Mouse (Mus musculus) hindbrain, embryonic 14.5 days (tissue): ENCODE data around the gene Eml2. TPM values are rescaled to one million over a fixed set of nuclear protein-coding genes. Genes with fewer than 3 reads are reported as not detected.

Source experiments
- ATAC-seq: fragments of 200-750 bp; cut with Nextera tagmentation; 2 replicates; pipeline ENCODE4 v1.8.0; 2017; ENCODE audit warnings: moderate number of reproducible peaks, mild to moderate bottlenecking, moderate TSS enrichment, moderate library complexity; ENCODE audit not compliant: low FRiP score
- DNase-seq: peaks from one replicate; pipeline ENCODE4 v3.0.0-alpha.2; 2015; ENCODE audit warnings: low spot score
- H3K27ac ChIP-seq: fragments of 300-500 bp; sonication (generic); 2 replicates; pipeline ENCODE4 v1.5.1; 2014; ENCODE audit warnings: mild to moderate bottlenecking, moderate library complexity
- H3K27me3 ChIP-seq: fragments of 300-500 bp; sonication (generic); 2 replicates; pipeline ENCODE4 v1.6.1; 2014; ENCODE audit warnings: mild to moderate bottlenecking, low read length, mixed read lengths; ENCODE audit not compliant: control insufficient read depth, insufficient read depth
- H3K36me3 ChIP-seq: fragments of 300-500 bp; sonication (generic); replicated peaks from 2 replicates; pipeline ENCODE4 v1.6.1; 2014; ENCODE audit not compliant: control insufficient read depth, insufficient read depth
- H3K4me1 ChIP-seq: fragments of 300-500 bp; sonication (generic); replicated peaks from 2 replicates; pipeline ENCODE4 v1.6.1; 2014; ENCODE audit warnings: antibody characterized with exemption, low read length, mixed read lengths; ENCODE audit not compliant: control insufficient read depth, insufficient read depth
- H3K4me2 ChIP-seq: fragments of 300-500 bp; sonication (generic); replicated peaks from 2 replicates; pipeline ENCODE4 v1.6.1; 2014; ENCODE audit warnings: mild to moderate bottlenecking, moderate library complexity
- H3K4me3 ChIP-seq: fragments of 300-500 bp; sonication (generic); replicated peaks from 2 replicates; pipeline ENCODE4 v1.5.1; 2014; ENCODE audit warnings: mild to moderate bottlenecking, low read length
- H3K9ac ChIP-seq: fragments of 300-500 bp; sonication (generic); 2 replicates; pipeline ENCODE4 v1.6.1; 2014
- H3K9me3 ChIP-seq: fragments of 300-500 bp; sonication (generic); 2 replicates; pipeline ENCODE4 v1.6.1; 2016; ENCODE audit warnings: low read length; ENCODE audit not compliant: control insufficient read depth
- WGBS: fragments of 180-500 bp; shearing (Covaris S2); extraction: QIAGEN DNeasy Blood & Tissue Kit; methylation state at CpG from one replicate; pipeline ENCODE4 v1.1.7; 2014; 5-methylcytosine and 5-hydroxymethylcytosine counted together
- polyA plus RNA-seq: library from polyadenylated mRNA; unstranded; fragments of >200 nt; fragmentation: Nextera tagmentation; extraction: Ambion mirVana; gene quantifications from 2 replicates; pipeline ENCODE4 v1.2.1, GENCODE M21; 2014

Gene Eml2
- polyA plus RNA-seq, 1 experiment from 2014 or later = 3.6 TPM

DNA sequence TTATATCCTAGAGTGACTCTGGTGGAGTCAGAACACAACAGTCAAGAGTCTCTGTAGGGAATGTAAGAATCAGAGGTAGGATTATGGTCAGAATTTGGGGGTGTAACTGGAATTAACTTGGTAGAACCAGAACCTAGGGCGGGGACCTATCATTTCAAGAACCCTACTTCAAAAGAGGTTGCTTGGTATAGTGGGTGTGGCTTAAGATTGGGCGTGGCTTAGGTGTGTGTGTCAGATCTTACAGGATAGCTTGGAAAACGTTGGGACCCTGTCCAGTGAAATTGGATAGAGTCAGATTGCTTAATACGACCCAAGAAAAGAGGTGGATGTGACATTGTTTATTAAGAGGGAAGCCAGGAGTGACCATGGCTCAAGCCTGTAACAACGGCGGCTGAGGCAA lies 3.7 kb downstream of the Eml2 start:
- Histone ChIP-seq H3K27me3 (peaks cover 29% of the 10 kb centered on the region), H3K36me3 (peaks cover 33% of the 10 kb centered on the region), H3K4me2 (peak overlapping the region; percentile 84; the same call in 1 of the 2 replicates), H3K27ac (no peak overlapping the region), H3K4me3 (no peak overlapping the region), H3K9ac (peak overlapping the region; percentile 40; the same call in 1 of the 2 replicates), H3K4me1 (peaks cover 39% of the 10 kb centered on the region), H3K9me3 (0 out of 2 replicates have a peak, but pooled peaks cover 4% of the 10 kb centered on the region)
- DNase-seq (no peak), ATAC-seq (no peak)
- 39% methylated on average over 6 of the region's 6 CpGs for WGBS

DNA sequence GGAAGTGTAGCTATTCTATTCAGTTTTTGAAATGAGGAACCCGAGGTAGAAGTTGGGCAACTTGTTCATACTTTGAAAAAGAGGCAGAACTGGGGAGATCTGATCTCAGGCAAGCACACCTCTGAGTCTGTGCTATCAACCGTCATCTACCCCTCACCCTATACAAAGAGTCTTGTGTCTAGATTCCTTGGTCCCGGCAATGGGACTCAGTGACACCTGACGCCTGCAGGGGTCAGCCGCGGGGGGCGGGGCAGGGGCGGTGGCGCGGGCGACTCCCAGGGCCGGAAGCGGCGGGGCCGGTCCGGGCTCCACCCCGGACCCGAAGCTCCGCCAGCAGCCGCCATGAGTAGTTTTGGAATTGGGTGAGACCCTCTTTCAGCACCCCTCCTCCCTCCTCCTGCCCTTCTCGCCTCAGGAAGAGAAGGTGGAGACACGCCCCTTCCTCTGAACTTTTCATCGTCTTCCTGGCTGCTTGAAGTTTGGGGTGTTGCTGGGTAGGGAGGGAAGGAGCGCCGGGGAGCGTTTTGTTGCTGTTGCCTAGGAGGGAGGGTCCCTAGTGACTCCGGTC lies 4.7 kb downstream of the Eml2 start:
- Histone ChIP-seq H3K9ac (peak overlapping the region; percentile 29; the same call in 1 of the 2 replicates), H3K4me1 (peaks cover 37% of the 10 kb centered on the region), H3K9me3 (0 out of 2 replicates have a peak, but pooled peaks cover 4% of the 10 kb centered on the region), H3K36me3 (peaks cover 41% of the 10 kb centered on the region), H3K27me3 (peaks cover 29% of the 10 kb centered on the region), H3K4me3 (peak overlapping the region; percentile 22), H3K27ac (no peak overlapping the region), H3K4me2 (peak overlapping the region; percentile 41)
- 4% methylated on average over 27 of the region's 27 CpGs for WGBS
- DNase-seq = no peak
- no peak for ATAC-seq

DNA sequence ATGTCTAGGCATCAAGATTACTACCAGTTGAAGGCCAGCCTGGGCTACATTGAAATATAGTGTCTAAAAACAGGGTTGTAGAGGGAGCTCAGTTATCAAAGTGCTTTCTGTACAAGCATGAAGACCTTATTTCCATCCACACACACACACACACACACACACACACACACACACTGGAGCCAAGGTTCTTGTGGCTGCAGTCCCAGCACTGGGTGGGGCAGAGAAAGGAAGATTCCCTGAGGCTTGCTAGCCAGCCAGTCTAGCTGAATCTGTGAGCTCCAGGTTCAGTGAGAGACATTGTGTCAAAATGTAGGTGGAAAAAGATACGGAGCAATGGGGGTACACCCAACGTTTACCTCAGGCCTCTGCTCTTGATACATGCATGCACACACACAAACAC lies 8.0 kb downstream of the Eml2 start:
- H3K9me3 ChIP-seq = no peaks in the 10 kb centered on the region
- no peak overlapping the region for H3K9ac ChIP-seq
- peaks cover 65% of the 10 kb centered on the region for H3K36me3 ChIP-seq
- H3K4me2 ChIP-seq = no peak overlapping the region
- H3K4me3 ChIP-seq = no peak overlapping the region
- DNase-seq (no peak), ATAC-seq (no peak)
- H3K27me3 ChIP-seq = peaks cover 13% of the 10 kb centered on the region
- peak overlapping the region; percentile 67 for H3K27ac ChIP-seq
- H3K4me1 ChIP-seq = peaks cover 14% of the 10 kb centered on the region
- 65% methylated on average over 2 of the region's 2 CpGs for WGBS

DNA sequence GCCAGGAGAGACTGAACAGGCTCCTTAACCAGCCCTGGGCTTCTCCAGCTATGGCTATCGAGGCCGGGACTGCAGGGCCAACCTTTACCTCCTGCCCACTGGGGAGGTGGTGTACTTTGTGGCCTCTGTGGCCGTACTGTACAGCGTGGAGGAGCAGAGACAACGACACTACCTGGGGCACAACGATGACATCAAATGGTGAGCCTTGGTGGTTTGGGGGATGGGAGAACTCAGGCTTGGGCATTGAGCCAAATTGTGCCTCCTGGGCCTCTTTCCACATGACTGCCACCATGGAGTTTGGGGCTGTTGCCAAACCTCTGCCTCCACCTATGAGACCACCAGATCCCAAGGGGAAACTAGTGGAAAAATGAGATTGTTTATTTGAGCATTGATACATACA lies 8.5 kb downstream of the Eml2 start:
- peak overlapping the region; percentile 67 for H3K27ac ChIP-seq
- peak; percentile 58 for DNase-seq
- peaks cover 14% of the 10 kb centered on the region for H3K4me1 ChIP-seq
- no peak overlapping the region for H3K4me2 ChIP-seq
- no peak overlapping the region for H3K9ac ChIP-seq
- WGBS = 46% methylated on average over 6 of the region's 6 CpGs
- peaks cover 8% of the 10 kb centered on the region for H3K27me3 ChIP-seq
- ATAC-seq = peak; percentile 13; the same call in 1 of the 2 replicates
- H3K9me3 ChIP-seq = no peaks in the 10 kb centered on the region
- H3K4me3 ChIP-seq = no peak overlapping the region
- H3K36me3 ChIP-seq = peaks cover 64% of the 10 kb centered on the region

DNA sequence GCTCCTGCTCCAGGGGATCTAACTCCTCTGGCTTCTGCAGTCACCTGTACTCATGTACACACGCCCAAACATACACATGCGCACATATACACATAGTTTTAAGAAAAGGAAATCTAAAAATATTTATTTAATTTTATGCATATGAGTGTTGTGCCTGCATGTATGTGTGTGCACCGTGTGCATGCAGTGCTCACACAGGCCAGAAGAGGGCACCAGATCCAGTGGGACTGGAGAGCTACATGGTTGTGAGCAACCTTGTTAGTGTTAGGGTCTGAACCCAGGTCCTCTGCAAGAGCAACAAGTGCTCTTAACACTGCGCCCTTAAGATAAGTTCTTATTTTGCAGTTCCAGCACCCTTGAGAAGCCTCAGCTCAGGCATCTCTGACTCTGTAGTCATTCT lies 18.5 kb downstream of the Eml2 start:
- no peak for DNase-seq
- ATAC-seq = no peak
- no peak overlapping the region for H3K4me2 ChIP-seq
- H3K4me1 ChIP-seq = no peaks in the 10 kb centered on the region
- no peak overlapping the region for H3K27ac ChIP-seq
- no peaks in the 10 kb centered on the region for H3K27me3 ChIP-seq
- H3K36me3 ChIP-seq = peaks cover 83% of the 10 kb centered on the region
- no peaks in the 10 kb centered on the region for H3K9me3 ChIP-seq
- 97% methylated on average over 4 of the region's 4 CpGs for WGBS
- no peak overlapping the region for H3K9ac ChIP-seq
- no peak overlapping the region for H3K4me3 ChIP-seq

DNA sequence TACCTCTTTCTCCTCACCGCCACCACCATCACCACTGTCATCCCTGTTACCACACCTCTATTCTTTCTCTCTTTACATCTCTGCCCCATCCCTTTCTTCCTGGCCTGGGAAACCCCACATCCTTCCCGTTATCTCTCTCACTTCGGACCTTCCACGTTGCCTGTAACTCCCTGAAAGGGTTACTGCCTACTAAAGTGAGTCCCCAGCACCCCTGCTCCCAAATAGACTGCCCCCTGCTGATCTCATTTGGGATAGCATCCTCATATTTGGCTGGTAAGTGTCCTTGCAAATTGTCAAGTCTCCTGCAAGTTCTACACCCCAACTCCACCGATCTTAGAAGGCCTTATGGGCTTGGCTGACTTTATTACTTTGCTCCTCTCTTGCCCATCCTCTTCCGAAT lies 20.5 kb downstream of the Eml2 start:
- Histone ChIP-seq H3K4me2 (no peak overlapping the region), H3K4me3 (no peak overlapping the region), H3K27ac (no peak overlapping the region), H3K9ac (no peak overlapping the region), H3K36me3 (peaks cover 79% of the 10 kb centered on the region), H3K27me3 (no peaks in the 10 kb centered on the region), H3K4me1 (no peaks in the 10 kb centered on the region), H3K9me3 (no peaks in the 10 kb centered on the region)
- ATAC-seq (no peak), DNase-seq (peak; percentile 52)
- WGBS = 71% methylated on average over 6 of the region's 6 CpGs

DNA sequence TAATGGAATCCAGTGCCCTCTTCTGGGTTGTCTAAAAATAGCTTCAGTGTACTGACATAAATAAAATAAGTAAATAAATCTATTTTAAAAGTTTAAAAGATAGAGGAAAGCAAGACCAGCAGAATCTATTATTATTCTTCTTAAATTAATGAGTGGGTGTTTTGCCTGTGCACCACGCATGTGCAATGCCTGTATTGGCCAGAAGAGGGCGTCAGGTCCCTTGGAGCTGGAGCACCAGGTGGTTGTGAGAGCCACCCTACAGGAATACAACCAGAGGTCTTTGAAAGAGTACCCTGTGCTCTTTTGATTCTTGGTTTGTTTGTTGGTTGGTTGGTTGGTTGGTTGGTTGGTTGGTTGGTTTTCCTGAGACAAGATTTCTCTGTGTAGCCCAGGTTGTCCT lies 21.8 kb downstream of the Eml2 start:
- 24% methylated on average over 2 of the region's 2 CpGs for WGBS
- DNase-seq (no peak), ATAC-seq (no peak)
- Histone ChIP-seq H3K4me3 (no peak overlapping the region), H3K27ac (no peak overlapping the region), H3K4me1 (no peaks in the 10 kb centered on the region), H3K36me3 (peaks cover 71% of the 10 kb centered on the region), H3K4me2 (no peak overlapping the region), H3K9ac (no peak overlapping the region), H3K9me3 (no peaks in the 10 kb centered on the region), H3K27me3 (no peaks in the 10 kb centered on the region)

DNA sequence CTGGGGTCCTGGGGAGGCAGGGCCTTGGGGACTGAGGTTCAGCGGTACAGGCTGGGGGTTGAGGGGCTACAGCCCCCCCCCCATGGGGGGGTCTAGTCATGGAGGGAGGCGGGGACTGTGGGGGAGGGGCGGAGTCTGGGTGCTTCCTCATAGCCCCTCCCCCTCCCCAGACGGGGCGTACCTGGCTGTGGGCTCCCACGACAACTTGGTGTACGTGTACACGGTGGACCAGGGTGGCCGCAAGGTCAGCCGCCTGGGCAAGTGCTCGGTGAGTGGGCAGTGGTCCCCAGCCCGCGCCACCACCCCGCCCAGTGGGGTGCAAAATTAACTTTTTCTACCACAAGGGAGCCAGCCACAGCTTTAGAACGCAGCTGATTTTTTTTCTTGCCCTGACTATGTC lies 25.4 kb downstream of the Eml2 start:
- Histone ChIP-seq H3K9ac (no peak overlapping the region), H3K27me3 (no peaks in the 10 kb centered on the region), H3K36me3 (peaks cover 64% of the 10 kb centered on the region), H3K4me1 (no peaks in the 10 kb centered on the region), H3K27ac (no peak overlapping the region), H3K9me3 (no peaks in the 10 kb centered on the region), H3K4me2 (no peak overlapping the region), H3K4me3 (no peak overlapping the region)
- ATAC-seq = no peak
- 69% methylated on average over 15 of the region's 15 CpGs for WGBS
- no peak for DNase-seq

DNA sequence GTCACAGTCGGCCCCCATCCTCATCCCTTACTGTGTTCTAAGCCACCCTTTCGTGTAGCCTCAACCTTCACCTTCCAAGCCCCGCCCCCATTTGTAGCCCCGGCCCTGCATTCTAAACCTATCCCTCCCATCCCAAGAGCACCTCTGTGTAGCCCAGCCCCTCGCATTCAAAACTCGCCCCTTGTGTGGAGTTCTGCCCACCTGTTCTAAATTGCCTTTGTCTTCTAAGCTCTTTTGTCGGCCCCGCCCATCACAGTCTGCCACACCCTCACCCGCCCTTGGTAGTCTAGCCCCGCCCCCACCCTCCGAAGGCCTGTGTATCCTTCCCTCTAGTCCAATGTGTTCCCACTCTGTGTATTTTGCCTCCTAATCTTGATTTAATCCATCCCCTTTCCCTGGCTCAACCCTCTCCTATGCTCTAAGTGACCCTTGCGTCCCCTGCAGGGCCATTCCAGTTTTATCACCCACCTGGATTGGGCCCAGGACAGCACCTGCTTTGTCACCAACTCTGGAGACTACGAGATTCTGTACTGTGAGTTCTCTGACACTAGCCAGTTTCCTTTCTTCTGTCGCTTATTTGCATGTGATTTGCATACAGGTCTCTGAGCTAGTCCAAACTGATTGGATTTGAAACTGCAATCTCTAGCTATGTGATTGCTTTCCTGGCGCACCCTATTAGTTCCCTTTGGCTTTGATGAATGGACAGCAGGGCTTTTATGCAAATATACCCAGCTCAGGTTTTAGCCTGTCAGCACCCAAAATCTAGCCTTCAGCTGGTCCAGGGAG lies 26.0 kb downstream of the Eml2 start:
- H3K36me3 ChIP-seq = peaks cover 58% of the 10 kb centered on the region
- ATAC-seq = no peak
- WGBS = 60% methylated on average over 15 of the region's 15 CpGs

More for the DNA sequence above, 26.0 kb downstream of the Eml2 start:
- Histone ChIP-seq H3K9ac (no peak overlapping the region), H3K4me3 (no peak overlapping the region), H3K9me3 (no peaks in the 10 kb centered on the region), H3K27me3 (no peaks in the 10 kb centered on the region), H3K4me1 (no peaks in the 10 kb centered on the region), H3K4me2 (no peak overlapping the region), H3K27ac (no peak overlapping the region)
- DNase-seq = no peak
